Mouse (Mus musculus): ENCODE data around the gene Cfd.

DNA sequence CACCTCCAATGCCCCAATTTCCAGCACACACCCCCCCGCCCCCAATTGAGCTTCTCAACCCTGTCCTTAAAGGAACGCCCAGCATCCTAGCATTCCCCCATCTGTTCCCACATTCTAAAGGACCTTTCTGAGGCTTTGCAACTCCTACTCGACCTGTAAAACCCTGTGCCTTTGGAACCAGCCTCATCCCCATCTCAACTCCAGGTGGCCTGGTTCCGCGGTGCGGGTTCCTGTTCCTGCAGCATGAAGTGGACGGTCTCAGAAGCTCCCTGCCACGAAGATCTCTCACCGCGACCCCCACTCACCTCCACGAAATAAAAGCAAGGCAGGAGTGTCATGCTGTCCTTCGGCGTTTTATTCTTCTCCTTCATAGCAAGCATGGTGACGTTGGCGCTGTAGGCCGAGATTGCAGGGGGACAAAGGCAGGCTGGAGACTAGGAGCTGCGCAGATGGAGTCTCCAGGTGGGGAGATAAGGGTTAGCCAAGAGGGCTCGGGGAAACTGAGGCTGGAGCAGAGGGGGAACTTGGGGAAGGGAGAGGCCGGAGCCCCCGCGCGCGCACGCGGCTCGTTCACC is 16.9 kb upstream of the Cfd start:
- TF ChIP-seq CTCF (IDR thresholded peaks at IDR 0.05; ENCODE audit: extremely low read depth, insufficient read length, insufficient replicate concordance, low read depth, low read length) (no peak), POLR2A (IDR thresholded peaks at IDR 0.05; ENCODE audit: low read depth, low read length) (no peak)

Data from small intestine, adult 2 months (tissue).